Mouse (Mus musculus): ENCODE results near the gene Ccdc142. TPM values are rescaled to one million over a fixed set of nuclear protein-coding genes. Genes with fewer than 3 reads are reported as not detected.
A peak's percentile ranks its signal among the peaks of the same experiment; 100 is the strongest.

Ccdc142 gene
- total RNA-seq, 1 experiment = 4.6 TPM

DNA sequence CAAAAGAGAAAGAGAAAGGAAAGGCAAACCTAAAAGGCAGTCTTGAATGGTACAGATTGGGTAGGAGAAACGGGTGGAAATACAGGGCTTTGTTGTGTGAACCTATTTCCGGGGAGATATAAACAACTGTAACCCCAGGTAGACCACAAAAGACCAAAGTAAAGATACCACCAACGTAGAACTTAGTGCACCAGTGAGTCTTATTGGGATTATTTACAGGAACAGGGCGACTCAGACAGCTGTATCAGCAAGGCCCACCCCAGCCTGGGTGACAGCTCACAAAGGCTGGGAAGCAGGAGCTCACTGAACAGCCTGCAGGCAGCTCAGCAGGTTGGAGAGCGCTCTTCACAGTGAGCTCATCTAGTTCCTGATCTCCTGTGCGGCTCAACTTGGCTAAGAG is 5.4 kb upstream of the Ccdc142 start:
- no peaks in the 10 kb centered on the region for H3K4me1 ChIP-seq (ENCODE audit: control insufficient read depth in 2 of 2, insufficient read depth in 2 of 2, low read length in 2 of 2, poor library complexity in 1 of 2)
- no peak for DNase-seq (ENCODE audit: low read depth, low spot score)
- no peaks in the 10 kb centered on the region for H3K36me3 ChIP-seq (ENCODE audit: control insufficient read depth, insufficient read depth, low read length, poor library complexity, severe bottlenecking)
- H3K9me3 ChIP-seq (ENCODE audit: control insufficient read depth, insufficient read depth, low read depth, low read length) = no peaks in the 10 kb centered on the region
- in situ Hi-C loops (cut with MboI; ENCODE audit: low sequenced_read_pairs in 2 of 2, unreplicated experiment in 2 of 2) = no loop called here
- no peak overlapping the region for H3K4me3 ChIP-seq (ENCODE audit: insufficient read depth in 1 of 2, low read depth in 1 of 2, low read length in 2 of 2, poor library complexity in 1 of 2, severe bottlenecking in 1 of 2)
- H3K9ac ChIP-seq (ENCODE audit: insufficient read depth, low read depth, low read length, poor library complexity, severe bottlenecking) = no peak overlapping the region
- no peak overlapping the region for H3K27ac ChIP-seq (ENCODE audit: insufficient read depth, low read depth, low read length, poor library complexity, severe bottlenecking)
- no peak for TF ChIP-seq ZC3H11A (IDR thresholded peaks at IDR 0.05; ENCODE audit: borderline replicate concordance, low read depth, low read length)
- TF ChIP-seq ZNF384 (IDR thresholded peaks at IDR 0.05; ENCODE audit: low read depth, low read length) = no peak
- TF ChIP-seq CHD2 (IDR thresholded peaks at IDR 0.05; ENCODE audit: low read depth, low read length) = no peak
- TF ChIP-seq HCFC1 (IDR thresholded peaks at IDR 0.05; ENCODE audit: borderline replicate concordance, insufficient read depth, low read length) = no peak
- no peak for TF ChIP-seq MAFK (IDR thresholded peaks at IDR 0.05; ENCODE audit: insufficient read depth, low read depth, low read length)

DNA sequence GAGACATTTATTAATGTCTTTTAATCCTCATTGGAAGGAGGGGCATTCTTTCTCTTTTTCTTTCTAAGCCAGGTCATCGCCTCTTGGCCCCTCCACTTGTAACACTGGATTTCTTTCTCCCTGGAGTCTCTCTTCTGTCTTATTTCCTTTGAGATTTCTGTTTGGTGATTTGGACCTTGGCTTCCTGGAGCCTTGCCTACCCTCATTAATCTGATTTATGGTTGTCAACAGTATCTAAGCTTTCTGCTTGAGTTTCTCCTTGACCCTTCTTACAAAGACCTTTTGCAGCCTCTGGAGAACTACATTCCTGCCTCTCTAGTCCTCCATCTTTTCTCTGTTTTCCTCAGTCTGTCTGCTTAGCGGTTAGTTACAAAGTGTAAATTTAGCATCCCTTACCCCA is 3.0 kb upstream of the Ccdc142 start:
- Histone ChIP-seq H3K9me3 (ENCODE audit: control insufficient read depth, insufficient read depth, low read depth, low read length) (no peaks in the 10 kb centered on the region), H3K36me3 (ENCODE audit: control insufficient read depth, insufficient read depth, low read length, poor library complexity, severe bottlenecking) (no peaks in the 10 kb centered on the region), H3K4me3 (ENCODE audit: insufficient read depth in 1 of 2, low read depth in 1 of 2, low read length in 2 of 2, poor library complexity in 1 of 2, severe bottlenecking in 1 of 2) (no peak overlapping the region), H3K9ac (ENCODE audit: insufficient read depth, low read depth, low read length, poor library complexity, severe bottlenecking) (no peak overlapping the region), H3K4me1 (ENCODE audit: control insufficient read depth in 2 of 2, insufficient read depth in 2 of 2, low read length in 2 of 2, poor library complexity in 1 of 2) (no peaks in the 10 kb centered on the region), H3K27ac (ENCODE audit: insufficient read depth, low read depth, low read length, poor library complexity, severe bottlenecking) (no peak overlapping the region)
- no peak for TF ChIP-seq MAFK (IDR thresholded peaks at IDR 0.05; ENCODE audit: insufficient read depth, low read depth, low read length)
- TF ChIP-seq ZC3H11A (IDR thresholded peaks at IDR 0.05; ENCODE audit: borderline replicate concordance, low read depth, low read length) = no peak
- TF ChIP-seq HCFC1 (IDR thresholded peaks at IDR 0.05; ENCODE audit: borderline replicate concordance, insufficient read depth, low read length) = no peak
- no peak for TF ChIP-seq CHD2 (IDR thresholded peaks at IDR 0.05; ENCODE audit: low read depth, low read length)
- no peak for TF ChIP-seq ZNF384 (IDR thresholded peaks at IDR 0.05; ENCODE audit: low read depth, low read length)
- in situ Hi-C loops (cut with MboI; ENCODE audit: low sequenced_read_pairs in 2 of 2, unreplicated experiment in 2 of 2) = no loop called here
- DNase-seq (ENCODE audit: low read depth, low spot score) = no peak

DNA sequence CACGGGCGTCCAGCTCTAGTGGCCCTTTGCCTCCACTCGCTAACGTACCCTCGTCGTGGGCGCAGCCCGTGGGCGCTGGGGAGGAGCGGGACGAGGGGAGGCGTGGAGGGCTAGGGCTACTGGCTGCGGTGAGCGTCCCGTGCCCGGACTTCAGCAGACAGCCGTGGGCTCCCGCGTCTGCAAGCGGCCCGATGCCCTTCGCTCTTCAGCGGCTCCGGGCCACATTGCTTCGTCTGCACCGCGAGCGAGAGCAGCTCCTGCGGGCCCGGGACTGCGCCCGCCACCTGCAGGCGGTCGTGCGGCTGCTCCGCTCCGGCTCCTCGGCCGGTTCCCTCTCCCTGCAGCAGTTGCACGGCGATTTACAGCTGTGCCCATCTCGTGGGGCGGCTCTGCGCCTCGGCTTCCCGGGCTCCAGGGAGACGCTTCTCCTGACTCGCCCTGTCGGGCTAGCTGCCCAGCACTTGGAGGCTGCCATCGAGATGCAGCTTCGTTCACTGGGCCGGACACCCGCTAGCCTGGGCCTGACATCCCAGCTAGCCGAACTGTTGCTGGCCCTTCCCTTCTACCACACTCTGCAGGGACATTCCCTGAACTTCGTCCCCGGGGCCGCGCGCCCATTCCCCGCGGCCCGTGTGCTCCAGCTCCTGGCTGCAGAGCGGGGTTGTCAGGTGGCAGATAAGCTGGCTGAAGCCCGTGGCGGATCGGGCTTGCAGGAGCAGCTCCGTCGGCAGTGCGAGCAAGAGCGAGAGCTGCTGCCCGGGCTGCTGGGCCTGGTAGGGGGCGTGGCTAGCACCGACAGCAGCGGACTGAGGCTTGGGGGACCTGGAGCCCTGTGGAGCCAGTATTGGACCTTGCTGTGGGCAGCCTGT is 521 bp downstream of the Ccdc142 start:
- H3K27ac ChIP-seq (ENCODE audit: insufficient read depth, low read depth, low read length, poor library complexity, severe bottlenecking) = no peak overlapping the region
- H3K36me3 ChIP-seq (ENCODE audit: control insufficient read depth, insufficient read depth, low read length, poor library complexity, severe bottlenecking) = no peaks in the 10 kb centered on the region
- H3K9ac ChIP-seq (ENCODE audit: insufficient read depth, low read depth, low read length, poor library complexity, severe bottlenecking) = peak overlapping the region; percentile 76
- H3K4me3 ChIP-seq (ENCODE audit: insufficient read depth in 1 of 2, low read depth in 1 of 2, low read length in 2 of 2, poor library complexity in 1 of 2, severe bottlenecking in 1 of 2) = peak overlapping the region; percentile 79 to 83
- TF ChIP-seq ZNF384 (IDR thresholded peaks at IDR 0.05; ENCODE audit: low read depth, low read length) = no peak
- no peak for TF ChIP-seq CHD2 (IDR thresholded peaks at IDR 0.05; ENCODE audit: low read depth, low read length)
- no peak for TF ChIP-seq ZC3H11A (IDR thresholded peaks at IDR 0.05; ENCODE audit: borderline replicate concordance, low read depth, low read length)
- TF ChIP-seq MAFK (IDR thresholded peaks at IDR 0.05; ENCODE audit: insufficient read depth, low read depth, low read length) = no peak
- TF ChIP-seq HCFC1 (IDR thresholded peaks at IDR 0.05; ENCODE audit: borderline replicate concordance, insufficient read depth, low read length) = no peak
- in situ Hi-C loops (cut with MboI; ENCODE audit: low sequenced_read_pairs in 2 of 2, unreplicated experiment in 2 of 2) = no loop called here
- H3K9me3 ChIP-seq (ENCODE audit: control insufficient read depth, insufficient read depth, low read depth, low read length) = no peaks in the 10 kb centered on the region
- no peak for DNase-seq (ENCODE audit: low read depth, low spot score)
- no peaks in the 10 kb centered on the region for H3K4me1 ChIP-seq (ENCODE audit: control insufficient read depth in 2 of 2, insufficient read depth in 2 of 2, low read length in 2 of 2, poor library complexity in 1 of 2)

- 0 out of 4 replicates have a peak, but pooled peaks cover 0 to 3% of the 10 kb centered on the region in 2 experiments for H3K4me1 ChIP-seq (ENCODE audit: control insufficient read depth in 2 of 2, insufficient read depth in 2 of 2, low read length in 2 of 2, poor library complexity in 1 of 2)
- no peaks in the 10 kb centered on the region for H3K9me3 ChIP-seq (ENCODE audit: control insufficient read depth, insufficient read depth, low read depth, low read length)
- TF ChIP-seq MAFK (IDR thresholded peaks at IDR 0.05; ENCODE audit: insufficient read depth, low read depth, low read length) = no peak
- no peak for TF ChIP-seq CHD2 (IDR thresholded peaks at IDR 0.05; ENCODE audit: low read depth, low read length)
- no peak for TF ChIP-seq ZC3H11A (IDR thresholded peaks at IDR 0.05; ENCODE audit: borderline replicate concordance, low read depth, low read length)
- TF ChIP-seq HCFC1 (IDR thresholded peaks at IDR 0.05; ENCODE audit: borderline replicate concordance, insufficient read depth, low read length) = no peak
- no peak for TF ChIP-seq ZNF384 (IDR thresholded peaks at IDR 0.05; ENCODE audit: low read depth, low read length)
- H3K36me3 ChIP-seq (ENCODE audit: control insufficient read depth, insufficient read depth, low read length, poor library complexity, severe bottlenecking) = no peaks in the 10 kb centered on the region
- H3K9ac ChIP-seq (ENCODE audit: insufficient read depth, low read depth, low read length, poor library complexity, severe bottlenecking) = no peak overlapping the region
- in situ Hi-C loops (cut with MboI; ENCODE audit: low sequenced_read_pairs in 2 of 2, unreplicated experiment in 2 of 2) = no loop called here
- no peak for DNase-seq (ENCODE audit: low read depth, low spot score)
- H3K27ac ChIP-seq (ENCODE audit: insufficient read depth, low read depth, low read length, poor library complexity, severe bottlenecking) = no peak overlapping the region
- no peak overlapping the region for H3K4me3 ChIP-seq (ENCODE audit: insufficient read depth in 1 of 2, low read depth in 1 of 2, low read length in 2 of 2, poor library complexity in 1 of 2, severe bottlenecking in 1 of 2)
Measured at GRCm38 (mm10) chr6:83103130-83103650, 1.8 kb downstream of the Ccdc142 start.
